Mouse (Mus musculus) limb, embryonic 10.5 days (tissue): ENCODE measurements around the gene Cntnap5c. TPM values are rescaled to one million over a fixed set of nuclear protein-coding genes. Genes with fewer than 3 reads are reported as not detected.

Source experiments
- DNase-seq: peaks from one replicate; pipeline ENCODE4 v3.0.0-alpha.2; 2017; ENCODE audit warnings: low spot score
- H3K27ac ChIP-seq: fragments of 300-500 bp; sonication (generic); 2 replicates; pipeline ENCODE4 v1.5.1; 2016; ENCODE audit warnings: mild to moderate bottlenecking
- H3K27me3 ChIP-seq: fragments of 300-500 bp; sonication (generic); 2 replicates; pipeline ENCODE4 v1.6.1; 2016; ENCODE audit warnings: low read depth, mild to moderate bottlenecking; ENCODE audit not compliant: poor library complexity, severe bottlenecking
- H3K36me3 ChIP-seq: fragments of 300-500 bp; sonication (generic); 2 replicates; pipeline ENCODE4 v1.6.1; 2016; ENCODE audit warnings: mild to moderate bottlenecking, moderate library complexity
- H3K4me1 ChIP-seq: fragments of 300-500 bp; sonication (generic); 2 replicates; pipeline ENCODE4 v1.6.1; 2016
- H3K4me3 ChIP-seq: fragments of 300-500 bp; sonication (generic); 2 replicates; pipeline ENCODE4 v1.5.1; 2016; ENCODE audit warnings: mild to moderate bottlenecking, moderate library complexity
- H3K9me3 ChIP-seq: fragments of 300-500 bp; sonication (generic); replicated peaks from 2 replicates; pipeline ENCODE4 v1.6.1; 2016; ENCODE audit warnings: mild to moderate bottlenecking
- WGBS: fragments of 180-500 bp; shearing (Covaris S2); methylation state at CpG from one replicate; pipeline ENCODE4 v1.1.7; 2016; 5-methylcytosine and 5-hydroxymethylcytosine counted together
- polyA plus RNA-seq: library from polyadenylated mRNA; unstranded; fragments of >200 nt; fragmentation: Nextera tagmentation; extraction: Ambion mirVana; gene quantifications from 2 replicates; pipeline ENCODE4 v1.2.1, GENCODE M21; 2016

Cntnap5c gene
- polyA plus RNA-seq, 1 experiment from 2014 or later = not detected

DNA sequence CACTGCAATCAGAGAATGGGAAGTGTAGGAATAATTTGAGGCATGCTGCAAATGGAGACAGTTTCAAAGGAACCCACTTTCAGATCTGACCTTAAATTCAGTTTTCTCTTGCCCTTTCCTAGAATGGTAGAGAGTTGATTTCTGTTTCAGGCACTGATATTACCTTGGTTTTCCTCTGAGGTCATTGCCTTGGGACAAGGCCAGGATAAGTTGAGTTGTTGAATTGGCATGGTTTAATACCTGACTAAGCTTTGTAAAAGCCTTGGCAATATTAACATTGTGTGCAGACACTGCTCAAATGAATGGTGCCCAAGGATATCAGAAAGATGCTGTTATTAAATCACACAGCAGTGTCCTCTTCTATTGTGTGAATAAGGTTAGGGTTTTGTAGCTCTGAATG, 96.6 kb downstream of the Cntnap5c start:
- Histone ChIP-seq H3K27ac (no peak overlapping the region), H3K9me3 (no peaks in the 10 kb centered on the region), H3K4me3 (no peak overlapping the region), H3K36me3 (no peaks in the 10 kb centered on the region), H3K27me3 (no peaks in the 10 kb centered on the region), H3K4me1 (no peaks in the 10 kb centered on the region)
- no peak for DNase-seq

DNA sequence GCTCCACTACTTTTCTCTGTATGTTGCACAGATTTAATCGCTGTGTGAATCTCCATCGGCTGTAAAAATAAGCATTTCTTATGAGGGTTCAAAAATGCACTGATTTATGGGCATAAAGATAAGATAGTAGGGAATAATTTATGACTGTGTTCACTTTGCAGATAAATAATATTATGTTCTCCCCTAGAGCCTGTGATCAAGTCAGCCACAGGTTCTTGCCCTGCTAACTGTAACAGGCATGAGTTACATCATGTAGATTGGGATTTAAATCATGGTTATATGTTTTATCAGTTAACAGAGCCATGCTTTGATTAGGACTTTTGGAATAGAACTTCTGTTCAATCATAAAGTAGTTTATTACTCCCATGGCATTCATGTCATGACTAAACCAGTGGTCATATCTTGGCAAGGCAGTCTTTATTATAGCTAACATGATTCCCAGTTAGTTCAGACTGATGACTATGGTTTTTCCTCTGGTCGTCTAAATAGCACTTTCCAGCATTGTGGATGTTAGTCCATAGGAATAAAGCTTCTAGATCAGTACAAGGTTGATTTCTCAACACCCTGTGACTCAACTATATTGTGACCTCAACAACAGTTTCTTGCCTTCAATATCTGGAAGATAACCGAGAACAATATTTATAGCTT, 118.5 kb downstream of the Cntnap5c start:
- Histone ChIP-seq H3K27me3 (no peaks in the 10 kb centered on the region), H3K36me3 (no peaks in the 10 kb centered on the region), H3K4me3 (no peak overlapping the region), H3K27ac (no peak overlapping the region), H3K9me3 (no peaks in the 10 kb centered on the region), H3K4me1 (no peaks in the 10 kb centered on the region)
- WGBS = 82% methylated on average over 4 of the region's 4 CpGs
- no peak for DNase-seq

DNA sequence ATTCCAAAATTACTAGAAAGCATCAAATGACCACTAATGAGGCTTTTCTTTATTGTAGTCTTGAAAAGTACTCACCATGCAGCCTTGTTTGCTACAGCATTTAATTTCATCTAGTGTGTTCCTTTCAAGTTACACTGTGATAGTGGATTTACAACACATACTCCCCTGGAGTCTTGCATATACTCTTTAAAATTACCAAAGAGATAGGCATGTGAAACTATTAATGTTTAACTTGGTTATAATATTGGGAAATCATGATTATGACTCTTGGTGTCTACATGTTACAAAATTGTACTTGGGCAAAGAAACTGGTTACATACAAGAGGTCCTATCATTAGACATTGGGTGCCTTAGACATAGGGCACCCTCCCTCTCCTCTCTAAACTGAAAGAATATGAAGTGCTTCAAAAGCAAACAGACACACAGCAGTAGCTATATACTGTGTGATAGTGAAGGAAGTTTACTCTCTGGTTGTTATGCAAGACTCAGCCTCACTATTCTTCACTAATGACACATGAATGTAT, 142.5 kb downstream of the Cntnap5c start:
- no peak overlapping the region for H3K4me3 ChIP-seq
- H3K27ac ChIP-seq = no peak overlapping the region
- no peaks in the 10 kb centered on the region for H3K4me1 ChIP-seq
- DNase-seq = no peak
- no peaks in the 10 kb centered on the region for H3K27me3 ChIP-seq
- no peaks in the 10 kb centered on the region for H3K36me3 ChIP-seq
- no peaks in the 10 kb centered on the region for H3K9me3 ChIP-seq

DNA sequence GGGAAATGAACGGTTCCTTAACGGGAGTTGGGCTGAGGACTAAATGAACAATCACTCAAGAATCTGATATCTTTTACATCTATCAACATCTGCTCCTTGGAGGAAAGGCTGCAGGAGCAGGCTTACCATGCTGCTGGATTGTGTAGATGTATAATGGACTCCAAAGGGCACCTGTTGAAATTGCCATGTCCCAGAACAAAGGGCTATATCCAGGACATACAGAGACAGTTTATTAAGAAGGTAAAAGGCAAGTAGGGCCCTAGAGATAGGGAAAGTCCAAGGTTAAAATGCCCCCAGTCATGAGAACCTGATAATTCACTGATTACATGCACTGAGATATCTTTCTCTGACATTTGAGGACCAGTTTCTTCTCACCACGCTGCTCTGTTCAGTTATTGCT, 214.9 kb downstream of the Cntnap5c start:
- Histone ChIP-seq H3K9me3 (no peaks in the 10 kb centered on the region), H3K27me3 (no peaks in the 10 kb centered on the region), H3K27ac (no peak overlapping the region), H3K36me3 (no peaks in the 10 kb centered on the region), H3K4me3 (no peak overlapping the region), H3K4me1 (no peaks in the 10 kb centered on the region)
- WGBS = 86% methylated on average over 3 of the region's 3 CpGs
- no peak for DNase-seq

DNA sequence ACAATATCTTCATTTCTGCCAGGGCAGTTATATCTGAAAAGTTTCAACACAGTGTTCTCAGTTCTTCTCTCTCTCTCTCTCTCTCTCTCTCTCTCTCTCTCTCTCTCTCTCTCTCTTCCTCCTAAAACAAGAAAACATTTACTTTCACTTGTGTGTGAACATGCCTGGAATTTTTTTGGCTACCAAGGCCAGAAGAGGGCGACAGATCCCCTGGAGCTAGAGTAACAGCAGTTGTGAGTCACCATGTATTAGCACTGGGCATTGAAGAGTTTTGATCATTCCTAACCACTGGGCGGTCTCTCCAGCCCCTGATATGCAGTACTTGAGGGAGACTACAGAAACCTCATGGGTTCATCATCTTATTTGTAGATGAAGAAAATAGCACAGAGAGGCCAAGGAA, 219.1 kb downstream of the Cntnap5c start:
- Histone ChIP-seq H3K4me1 (no peaks in the 10 kb centered on the region), H3K36me3 (no peaks in the 10 kb centered on the region), H3K27me3 (no peaks in the 10 kb centered on the region), H3K27ac (no peak overlapping the region), H3K4me3 (no peak overlapping the region), H3K9me3 (no peaks in the 10 kb centered on the region)
- WGBS = 51% methylated on average over 2 of the region's 2 CpGs
- no peak for DNase-seq

DNA sequence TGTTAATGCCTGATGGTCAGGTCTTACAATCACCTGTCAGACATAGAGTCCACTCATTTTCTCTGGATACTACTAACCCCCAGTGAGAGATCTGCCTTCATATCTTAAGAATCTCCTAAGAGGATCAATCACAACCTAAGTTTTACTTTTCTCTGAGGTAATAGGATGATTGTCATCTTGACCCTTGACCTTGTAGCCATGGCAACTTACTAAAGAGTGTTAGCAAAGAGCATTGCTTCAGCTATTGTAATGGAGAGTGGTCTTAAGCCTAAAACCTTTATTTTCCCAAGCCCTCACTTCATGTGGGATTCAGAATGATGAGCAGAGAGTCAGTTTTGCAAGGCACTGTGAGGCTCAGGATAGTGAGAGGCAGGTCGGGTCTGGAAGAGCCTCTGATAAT, 227.1 kb downstream of the Cntnap5c start:
- H3K4me1 ChIP-seq = no peaks in the 10 kb centered on the region
- no peaks in the 10 kb centered on the region for H3K36me3 ChIP-seq
- H3K4me3 ChIP-seq = no peak overlapping the region
- no peaks in the 10 kb centered on the region for H3K27me3 ChIP-seq
- no peaks in the 10 kb centered on the region for H3K9me3 ChIP-seq
- 47% methylated on average over 1 of the region's 1 CpGs for WGBS
- H3K27ac ChIP-seq = no peak overlapping the region
- DNase-seq = no peak

DNA sequence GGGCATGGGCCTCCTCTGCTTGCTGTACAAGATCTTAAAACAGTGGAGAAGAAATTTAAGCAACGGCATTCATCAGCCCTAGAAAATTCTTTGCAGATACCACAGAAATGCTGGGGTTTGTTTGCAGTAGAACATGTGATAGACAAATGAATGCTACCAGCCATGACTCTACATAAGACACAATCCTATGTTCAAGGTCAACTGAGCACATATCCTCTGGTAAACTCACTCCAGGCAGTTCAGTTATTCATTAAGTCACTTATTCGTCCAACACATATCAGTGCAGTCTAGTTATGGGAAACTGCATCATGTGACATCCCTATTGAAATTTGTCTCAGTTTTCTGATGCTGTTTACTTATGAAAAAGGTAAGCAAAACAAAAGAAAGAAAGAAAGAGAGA, 229.7 kb downstream of the Cntnap5c start:
- Histone ChIP-seq H3K4me1 (no peaks in the 10 kb centered on the region), H3K27ac (no peak overlapping the region), H3K27me3 (no peaks in the 10 kb centered on the region), H3K9me3 (no peaks in the 10 kb centered on the region), H3K4me3 (no peak overlapping the region), H3K36me3 (no peaks in the 10 kb centered on the region)
- WGBS = 89% methylated on average over 2 of the region's 2 CpGs
- DNase-seq = no peak

DNA sequence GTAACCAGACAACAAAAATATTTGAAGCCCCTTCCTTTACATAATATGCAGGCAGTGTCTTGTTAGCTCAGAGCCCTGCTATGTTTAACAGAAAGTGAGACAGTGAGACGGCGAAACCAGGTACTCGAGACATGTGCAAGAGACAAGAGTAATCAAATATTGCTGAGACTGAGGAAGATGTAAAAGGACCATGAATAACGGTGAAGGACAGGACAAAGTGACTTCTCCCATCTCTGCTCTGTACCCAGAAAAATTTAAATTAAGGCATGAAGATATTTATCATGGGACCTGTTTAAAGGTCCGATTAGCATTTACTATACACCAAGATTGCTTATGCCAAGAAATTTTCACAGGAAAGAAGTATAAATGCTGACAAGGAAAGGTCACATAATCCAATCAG, 233.5 kb downstream of the Cntnap5c start:
- Histone ChIP-seq H3K4me1 (no peaks in the 10 kb centered on the region), H3K36me3 (no peaks in the 10 kb centered on the region), H3K27ac (no peak overlapping the region), H3K27me3 (no peaks in the 10 kb centered on the region), H3K4me3 (no peak overlapping the region), H3K9me3 (no peaks in the 10 kb centered on the region)
- WGBS = 92% methylated on average over 5 of the region's 5 CpGs
- no peak for DNase-seq

DNA sequence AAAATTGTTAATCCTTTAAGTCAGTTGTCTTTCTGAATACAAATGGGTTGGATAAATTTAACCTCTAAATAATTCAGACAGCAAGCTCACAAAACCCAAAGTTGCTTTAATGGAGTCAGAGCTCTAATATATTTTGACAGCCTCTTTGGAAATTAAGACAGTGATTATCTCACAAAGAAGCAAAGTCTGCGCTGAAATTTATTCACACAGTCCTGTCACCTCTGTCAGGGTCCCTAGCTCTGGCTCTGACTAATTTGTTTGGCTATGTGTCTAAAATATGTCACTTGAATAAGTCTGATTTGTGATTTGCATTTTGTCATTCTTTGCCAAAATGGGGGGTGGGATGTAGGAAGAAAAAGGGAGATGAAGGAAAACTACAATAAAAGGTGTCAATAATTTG, 234.0 kb downstream of the Cntnap5c start:
- H3K27me3 ChIP-seq = no peaks in the 10 kb centered on the region
- no peaks in the 10 kb centered on the region for H3K9me3 ChIP-seq
- H3K27ac ChIP-seq = no peak overlapping the region
- WGBS = 84% methylated on average over 1 of the region's 1 CpGs
- no peaks in the 10 kb centered on the region for H3K4me1 ChIP-seq
- no peak overlapping the region for H3K4me3 ChIP-seq
- no peaks in the 10 kb centered on the region for H3K36me3 ChIP-seq
- DNase-seq = no peak

DNA sequence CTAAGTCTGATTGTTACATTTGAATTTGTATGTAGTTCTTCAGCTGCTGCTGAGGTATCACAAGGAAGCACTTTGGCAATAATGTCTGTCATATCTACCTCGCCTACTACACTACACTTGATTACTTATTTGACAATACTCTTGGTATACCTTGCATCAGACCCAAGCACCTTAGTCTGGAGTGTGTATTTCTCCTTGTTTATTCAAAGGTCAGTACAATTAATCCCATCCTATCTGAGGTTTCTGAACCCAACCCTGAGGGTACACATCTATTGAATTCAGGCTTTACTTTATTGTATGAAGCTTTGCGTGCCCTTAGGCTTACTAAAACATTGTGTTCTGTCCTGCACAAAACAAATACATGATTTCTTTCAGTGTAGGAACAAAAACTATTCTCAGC, 235.1 kb downstream of the Cntnap5c start:
- Histone ChIP-seq H3K4me3 (no peak overlapping the region), H3K9me3 (no peaks in the 10 kb centered on the region), H3K4me1 (no peaks in the 10 kb centered on the region), H3K27me3 (no peaks in the 10 kb centered on the region), H3K36me3 (no peaks in the 10 kb centered on the region), H3K27ac (no peak overlapping the region)
- DNase-seq = no peak
- WGBS = 94% methylated on average over 2 of the region's 2 CpGs

DNA sequence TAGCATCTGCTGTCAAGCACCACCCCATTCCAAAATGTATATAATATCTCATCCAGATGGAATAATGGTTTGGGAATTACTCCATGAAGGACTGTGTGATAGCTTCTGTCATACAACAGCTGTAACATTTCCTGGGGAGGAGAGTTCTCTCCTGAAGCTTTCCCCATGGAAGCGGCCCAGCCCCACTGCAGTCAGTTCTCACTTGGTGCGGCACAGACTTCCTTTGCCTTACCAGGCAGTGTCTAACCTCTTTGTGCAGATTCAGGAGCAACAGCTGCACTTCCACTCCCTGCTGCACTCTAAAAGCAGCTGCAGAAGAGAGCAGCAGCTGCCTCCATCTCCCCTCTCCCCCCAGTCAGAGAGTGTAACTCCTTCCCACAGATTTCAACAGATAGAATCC, 271.8 kb downstream of the Cntnap5c start:
- Histone ChIP-seq H3K4me3 (no peak overlapping the region), H3K36me3 (no peaks in the 10 kb centered on the region), H3K9me3 (no peaks in the 10 kb centered on the region), H3K4me1 (no peaks in the 10 kb centered on the region), H3K27me3 (no peaks in the 10 kb centered on the region), H3K27ac (no peak overlapping the region)
- WGBS = 83% methylated on average over 2 of the region's 2 CpGs
- no peak for DNase-seq

DNA sequence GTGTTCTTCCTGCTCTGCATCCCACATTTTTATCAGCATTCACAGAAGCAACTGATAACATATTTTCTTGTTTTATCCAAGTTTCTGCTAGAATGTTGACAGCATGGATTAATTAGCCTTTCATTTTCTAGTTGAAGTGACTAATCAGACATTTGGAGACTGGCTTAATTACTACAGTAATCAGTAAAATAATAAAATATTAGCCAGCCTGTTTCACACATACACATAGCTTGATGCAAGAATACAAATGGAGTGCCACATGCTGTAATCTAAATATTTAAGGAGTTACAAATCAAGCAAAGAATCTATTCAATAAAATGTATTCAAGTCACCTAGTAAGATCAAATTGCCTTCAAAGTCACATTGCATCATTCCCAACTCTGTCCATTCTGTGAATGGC, 275.8 kb downstream of the Cntnap5c start:
- H3K36me3 ChIP-seq = no peaks in the 10 kb centered on the region
- no peak overlapping the region for H3K4me3 ChIP-seq
- H3K27ac ChIP-seq = no peak overlapping the region
- no peaks in the 10 kb centered on the region for H3K9me3 ChIP-seq
- no peak for DNase-seq
- no peaks in the 10 kb centered on the region for H3K4me1 ChIP-seq
- no peaks in the 10 kb centered on the region for H3K27me3 ChIP-seq

DNA sequence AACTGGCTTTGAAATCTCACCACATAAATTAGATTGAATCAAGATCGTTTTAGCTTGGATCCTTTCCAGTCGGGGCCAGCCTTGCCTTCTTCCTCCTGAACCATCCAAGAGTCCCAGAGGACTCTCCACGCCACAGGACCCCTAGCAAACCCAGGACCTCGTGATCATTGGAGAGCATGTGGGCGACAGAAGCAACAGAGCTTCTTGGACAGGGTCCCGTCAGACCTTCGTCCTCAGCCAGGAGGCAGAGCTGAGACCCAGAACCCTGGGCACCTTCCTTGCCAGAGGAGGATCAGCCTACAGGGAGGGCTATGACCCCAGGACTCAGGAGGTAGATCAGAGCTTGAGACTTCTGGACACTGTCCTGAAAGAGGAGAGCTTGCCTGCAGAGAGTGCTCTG, 300.5 kb downstream of the Cntnap5c start:
- no peaks in the 10 kb centered on the region for H3K27me3 ChIP-seq
- no peaks in the 10 kb centered on the region for H3K9me3 ChIP-seq
- no peaks in the 10 kb centered on the region for H3K4me1 ChIP-seq
- DNase-seq = no peak
- no peaks in the 10 kb centered on the region for H3K36me3 ChIP-seq
- H3K27ac ChIP-seq = no peak overlapping the region
- 89% methylated on average over 7 of the region's 7 CpGs for whole genome bisulfite sequencing
- H3K4me3 ChIP-seq = no peak overlapping the region

DNA sequence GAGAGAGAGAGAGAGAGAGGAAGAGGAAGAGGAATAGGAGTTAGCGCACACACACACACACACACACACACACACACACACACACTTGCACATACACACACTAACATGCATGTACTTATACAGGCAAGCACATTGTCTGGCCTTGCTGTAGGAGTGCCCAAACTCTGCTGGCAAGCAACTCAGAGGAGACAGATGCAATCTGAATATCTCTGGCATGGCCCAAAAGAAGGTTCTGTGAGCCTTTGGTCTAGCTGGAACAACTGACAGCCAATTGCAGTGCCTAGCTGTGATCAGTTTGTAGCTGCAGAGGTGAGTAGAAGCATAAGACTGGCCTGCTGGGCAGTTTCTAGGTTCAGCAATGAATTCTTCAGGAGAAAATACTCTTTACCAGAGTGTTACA, 313.3 kb downstream of the Cntnap5c start:
- WGBS = no CpG with 5 or more reads among the region's 1 CpGs
- H3K27ac ChIP-seq = no peak overlapping the region

More for the DNA sequence above, 313.3 kb downstream of the Cntnap5c start:
- Histone ChIP-seq H3K9me3 (no peaks in the 10 kb centered on the region), H3K4me3 (no peak overlapping the region), H3K4me1 (no peaks in the 10 kb centered on the region), H3K36me3 (no peaks in the 10 kb centered on the region), H3K27me3 (no peaks in the 10 kb centered on the region)
- DNase-seq = no peak
